Mouse (Mus musculus): ENCODE measurements around the gene Exosc5. TPM values are rescaled to one million over a fixed set of nuclear protein-coding genes. Genes with fewer than 3 reads are reported as not detected.
A peak's percentile ranks its signal among the peaks of the same experiment; 100 is the strongest.

Exosc5 gene
- total and polyA plus RNA-seq, 3 experiments: 42.5 to 121 (median 44.0) TPM

DNA sequence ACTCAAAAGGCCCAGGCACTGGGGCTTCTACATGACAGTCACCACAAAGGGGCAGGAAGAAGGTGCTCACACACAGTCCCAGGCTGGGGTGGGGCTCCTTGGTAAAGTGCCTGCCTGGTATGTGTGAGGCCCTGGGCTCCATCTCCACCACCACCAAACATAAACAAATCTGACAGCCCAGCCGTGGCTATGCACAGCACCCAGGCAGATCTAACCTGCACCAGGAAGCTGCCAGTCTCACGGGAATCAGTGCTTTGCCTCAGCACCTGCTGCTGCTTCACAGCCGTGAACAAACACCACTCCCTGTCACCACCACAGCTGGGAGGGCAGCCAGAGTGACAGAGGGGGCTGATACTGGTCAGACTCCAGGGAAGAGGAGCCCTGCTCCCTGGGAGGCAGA, 22.6 kb upstream of the Exosc5 start:
- DNase-seq: no peak

DNA sequence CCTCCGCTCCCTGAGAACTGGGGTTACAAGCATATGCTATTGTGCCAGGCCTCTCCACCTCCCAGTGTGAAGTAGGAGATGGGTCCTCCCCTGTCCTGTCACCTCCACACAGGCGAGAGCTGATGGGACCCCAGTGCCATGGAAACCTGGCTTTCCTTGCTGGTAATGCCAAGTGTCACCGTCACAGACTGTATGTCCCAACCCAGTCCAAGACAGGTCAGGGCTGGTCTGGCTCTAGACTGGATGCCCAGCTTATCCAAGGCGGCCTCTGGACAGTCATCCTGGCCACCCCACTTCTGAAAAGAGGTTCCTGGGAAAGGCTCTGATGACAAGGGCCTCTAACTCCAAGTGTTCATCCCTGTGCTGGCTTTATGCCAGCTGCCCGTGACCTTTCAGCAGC, 21.9 kb upstream of the Exosc5 start:
- no peak for DNase-seq

DNA sequence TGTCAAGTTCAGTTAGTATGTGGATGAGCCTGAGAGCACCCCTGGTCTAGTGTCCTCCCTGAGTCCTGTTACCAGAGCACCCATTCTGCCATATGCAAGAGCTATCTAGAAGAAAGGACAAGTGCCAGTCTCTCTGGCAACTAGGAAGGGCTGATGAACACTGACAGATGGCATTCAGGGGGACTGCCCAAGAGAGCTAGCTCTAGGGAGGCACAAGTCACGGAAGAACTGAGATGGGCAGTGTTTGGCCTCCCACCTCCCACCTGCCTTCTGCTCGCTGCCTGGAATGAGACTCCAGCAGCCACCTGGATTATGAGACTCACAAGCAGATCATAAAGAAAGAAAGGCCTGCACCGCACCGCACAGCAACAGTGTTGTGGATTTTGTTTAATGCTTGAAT, 19.2 kb upstream of the Exosc5 start:
- DNase-seq: no peak

DNA sequence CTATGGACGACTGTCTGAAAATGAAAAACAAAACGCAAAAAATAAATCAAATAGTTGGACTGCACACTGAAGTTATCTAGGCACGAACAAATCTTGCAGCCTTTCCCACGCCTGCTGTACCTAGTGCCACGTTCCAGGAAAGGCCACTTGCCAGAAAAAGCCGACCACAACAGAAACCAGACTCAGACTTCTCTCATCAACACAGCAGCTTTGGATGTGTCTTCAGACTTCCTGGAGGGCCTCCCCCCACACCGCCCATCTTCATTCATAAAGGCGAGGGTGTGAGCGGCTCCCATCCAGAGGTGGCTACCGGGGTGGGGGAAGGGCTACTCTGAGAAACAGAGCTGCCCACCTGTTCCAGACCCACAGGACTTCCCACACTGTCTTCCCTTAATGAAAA, 14.8 kb upstream of the Exosc5 start:
- DNase-seq: no peak

DNA sequence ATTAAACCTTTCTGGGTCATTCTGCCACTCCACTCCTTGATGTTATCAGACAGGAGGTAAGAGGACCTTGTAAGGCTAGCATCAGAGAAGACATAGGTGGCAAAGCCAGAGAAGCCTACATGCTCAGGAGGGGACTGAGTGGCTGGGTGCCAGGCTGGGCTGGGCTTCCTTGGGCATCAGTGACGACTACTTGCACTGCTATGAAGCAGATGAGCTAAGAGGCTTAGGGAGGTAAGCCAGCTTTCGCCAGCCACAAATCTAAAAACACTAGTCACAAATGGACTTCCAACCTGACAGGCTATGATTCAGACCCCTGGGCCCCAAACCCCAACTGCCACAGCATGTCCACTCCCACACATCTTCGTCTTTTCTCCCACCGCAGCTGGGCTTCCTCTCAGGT, 14.3 kb upstream of the Exosc5 start:
- no peak for DNase-seq

DNA sequence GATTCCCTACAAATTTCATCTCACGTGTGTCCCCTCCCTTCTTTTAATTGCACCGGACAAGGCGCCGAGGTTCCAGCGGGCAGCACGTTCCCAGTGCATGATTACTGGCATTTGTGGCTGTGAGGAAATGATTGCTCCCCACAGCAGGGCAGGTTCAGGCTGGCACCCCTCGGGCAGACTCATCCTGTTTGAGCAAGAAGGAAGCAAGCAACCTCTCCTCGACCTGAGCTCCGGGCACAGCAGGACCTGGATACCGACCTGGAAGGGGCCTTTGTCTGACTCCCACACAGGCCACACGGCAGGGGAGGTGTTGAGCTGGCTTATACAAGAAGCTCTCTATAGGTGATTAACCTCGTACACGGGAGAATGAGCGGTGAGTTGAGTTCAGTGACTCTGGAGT, 13.9 kb upstream of the Exosc5 start:
- no peak for DNase-seq

DNA sequence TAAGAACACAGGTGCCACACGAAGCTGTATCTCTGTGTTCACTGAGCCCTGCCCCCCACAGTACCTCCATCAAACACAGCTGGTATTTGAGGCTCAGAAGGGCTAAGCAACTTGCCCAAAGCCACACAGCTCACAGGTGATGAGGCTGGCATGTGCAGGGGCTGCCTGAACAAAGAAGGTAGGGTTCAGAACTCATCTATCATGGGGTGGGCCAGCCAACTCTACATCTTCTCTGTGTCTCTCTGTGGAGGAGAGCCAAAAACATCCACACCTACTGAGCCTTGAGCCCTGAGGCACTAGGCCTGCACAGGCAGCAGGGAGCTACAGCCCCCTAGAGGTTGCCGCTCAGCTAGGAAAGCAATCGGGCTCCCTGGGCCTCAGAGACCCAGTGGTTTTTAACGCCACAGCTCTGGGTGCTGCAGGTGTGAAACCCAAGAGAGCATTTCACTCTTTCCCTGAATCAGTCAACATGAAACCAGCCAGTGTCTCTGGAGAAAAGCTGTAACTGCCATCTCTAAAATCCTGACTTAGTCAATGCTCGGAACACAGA, 11.3 kb upstream of the Exosc5 start:
- DNase-seq: no peak

DNA sequence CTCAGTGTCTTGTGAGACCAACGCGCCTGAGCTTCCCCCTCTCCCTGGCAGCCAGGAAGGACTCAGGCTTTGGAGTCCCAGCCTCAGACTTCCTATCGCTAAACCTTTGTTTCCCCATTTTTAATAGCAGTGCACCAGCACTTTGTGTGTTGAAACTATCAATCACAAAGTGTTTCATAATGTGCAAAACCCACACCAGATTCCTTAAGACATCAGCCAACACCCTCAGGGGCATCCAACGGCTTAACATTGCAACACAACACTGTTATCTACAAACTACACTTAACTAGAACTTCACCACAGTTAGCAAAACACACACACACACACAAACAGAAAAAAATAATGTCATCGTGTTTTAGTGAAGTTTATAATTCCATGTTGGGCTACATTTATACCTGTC, 9.1 kb upstream of the Exosc5 start:
- DNase-seq: no peak

DNA sequence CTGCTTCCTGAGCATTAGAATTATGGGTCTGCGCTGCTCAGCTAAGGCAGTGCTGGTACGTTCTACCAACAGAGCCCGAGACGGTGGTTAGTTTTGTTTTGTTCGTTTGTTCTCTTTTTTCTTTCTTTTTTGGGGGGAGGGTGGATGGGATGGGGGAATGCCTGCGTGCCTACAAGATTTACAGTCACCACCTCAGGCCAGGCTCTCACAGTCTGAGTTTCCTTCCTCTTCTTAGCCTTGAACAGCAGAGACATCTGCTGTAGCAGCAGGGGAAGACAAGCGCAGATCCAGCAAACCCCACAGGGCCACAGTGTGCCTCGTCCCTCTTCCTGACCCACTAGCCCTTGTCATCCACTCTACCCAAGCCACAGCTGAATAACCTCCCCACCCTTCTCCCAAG, 7.7 kb upstream of the Exosc5 start:
- no peak for DNase-seq

DNA sequence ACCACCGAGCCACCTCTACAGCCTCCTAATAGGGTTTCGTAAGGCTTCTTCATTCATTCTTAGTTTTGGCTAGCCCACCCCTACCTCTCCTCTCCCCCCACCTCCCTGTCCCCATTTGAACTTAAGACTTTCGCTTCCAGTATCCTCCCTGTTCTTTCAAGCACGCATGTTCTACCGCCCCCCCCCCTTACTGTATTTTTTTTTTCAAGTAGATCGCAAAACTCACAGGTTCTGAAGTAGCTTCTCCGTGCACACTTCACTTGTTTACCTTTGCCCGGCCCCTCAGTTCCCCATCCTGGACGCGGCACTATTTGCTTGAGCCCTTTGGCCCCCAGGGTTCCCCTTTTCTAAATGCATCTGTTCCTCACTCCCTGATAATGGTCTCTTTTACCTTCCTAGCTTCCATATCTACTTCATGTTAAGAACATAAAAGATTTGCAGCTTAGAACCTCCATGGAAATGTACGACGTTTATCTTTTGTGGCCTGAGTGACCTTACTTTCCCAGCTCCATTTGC, 6.7 kb upstream of the Exosc5 start:
- no peak for DNase-seq

DNA sequence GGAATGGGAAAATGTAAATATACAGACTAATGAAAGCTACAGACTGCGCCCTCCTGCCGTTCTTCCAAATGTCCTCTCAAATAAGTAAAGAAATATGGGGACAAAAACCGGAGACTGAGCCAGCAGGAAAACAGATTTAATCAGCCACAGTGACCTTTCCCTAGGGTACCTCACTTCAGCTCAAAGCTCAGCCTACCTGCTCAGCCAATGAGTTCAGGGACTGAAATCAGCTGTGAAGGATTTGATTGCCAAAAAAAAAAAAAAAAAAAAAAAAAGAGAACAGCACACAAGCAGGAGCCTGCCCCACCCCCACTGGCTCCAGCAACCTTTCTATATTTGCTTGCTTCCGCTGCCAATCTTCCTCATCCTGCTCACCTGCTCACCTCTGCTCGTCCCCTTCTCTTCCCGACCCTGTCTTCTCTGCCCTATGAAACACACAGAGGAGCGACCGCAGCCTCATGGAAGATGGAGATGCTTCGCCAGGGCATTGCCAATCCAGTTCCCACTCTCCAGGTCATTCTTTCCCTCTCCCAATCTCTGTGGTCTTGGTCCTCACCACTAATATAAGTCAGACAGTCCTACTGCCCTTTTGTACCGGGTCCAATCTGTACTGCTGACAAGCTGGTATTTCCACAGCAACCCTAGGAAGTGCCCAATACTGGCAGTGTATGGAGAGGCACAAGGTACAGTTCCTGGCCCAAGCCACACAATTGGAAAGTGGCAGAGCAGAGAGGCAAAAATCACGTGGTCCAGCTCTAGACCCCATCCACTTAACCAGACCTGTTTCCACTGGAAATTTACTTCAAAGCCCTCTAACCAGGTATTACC, 3.1 kb upstream of the Exosc5 start:
- DNase-seq: peak; percentile 21

DNA sequence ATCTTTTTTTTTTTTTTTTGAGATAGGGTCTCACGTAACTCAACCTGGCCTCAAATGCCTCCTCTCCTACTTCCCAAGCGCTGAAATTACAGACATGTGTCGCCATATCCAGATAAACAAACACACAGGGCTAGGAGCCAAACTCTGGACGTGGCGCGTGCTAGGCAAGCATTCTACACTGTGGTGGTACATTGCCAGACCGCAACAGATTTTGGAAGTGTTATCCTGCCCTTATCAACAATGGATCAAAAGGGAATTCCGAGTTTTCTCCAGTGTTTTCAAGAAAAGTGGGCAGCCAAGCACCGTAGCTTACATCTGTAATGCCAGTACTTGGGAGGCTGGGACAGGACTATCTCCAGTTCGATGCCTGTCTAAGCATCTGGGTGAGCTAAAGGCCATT, 1.2 kb upstream of the Exosc5 start:
- peak; percentile 49 for DNase-seq

DNA sequence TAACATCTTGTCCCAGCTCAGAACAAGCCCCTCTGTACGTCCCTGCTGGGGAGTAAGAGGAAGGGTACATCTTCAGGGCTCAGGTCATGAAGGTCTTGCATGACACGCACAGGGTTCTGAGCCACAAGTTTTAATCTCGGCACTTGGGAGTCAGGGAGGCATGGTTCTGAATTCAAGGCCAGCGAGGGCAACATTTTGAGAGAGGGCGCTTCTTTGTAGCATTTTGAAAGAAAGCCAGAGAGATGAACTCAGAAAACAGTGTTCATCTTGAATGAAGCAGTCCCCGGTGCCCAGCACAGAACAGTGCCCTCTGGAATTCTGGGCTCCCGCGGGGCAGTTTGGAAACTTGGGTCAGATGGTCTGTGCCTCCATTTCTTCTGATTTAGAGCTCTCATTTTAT, 7.4 kb downstream of the Exosc5 start:
- no peak for DNase-seq

DNA sequence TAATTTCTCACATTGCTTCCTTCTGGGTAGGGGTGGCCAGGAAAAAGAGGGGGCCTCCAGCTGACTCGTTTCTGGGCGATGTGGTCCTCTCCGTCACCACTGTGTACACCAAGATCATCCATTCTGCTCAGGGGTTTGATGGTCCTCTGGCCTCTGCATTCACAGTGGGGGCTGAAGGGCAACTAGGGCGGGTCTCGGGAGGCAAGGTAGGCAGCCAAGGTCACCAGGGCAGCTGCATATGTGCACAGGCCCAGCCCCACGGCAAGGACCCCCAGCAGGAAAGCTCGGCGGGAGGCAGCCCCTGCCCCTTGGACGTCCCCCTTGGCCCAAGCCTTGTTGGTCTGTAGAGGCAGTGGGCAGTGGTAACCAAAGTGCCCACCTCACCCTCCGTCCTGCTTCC, 10.2 kb downstream of the Exosc5 start:
- DNase-seq: no peak

DNA sequence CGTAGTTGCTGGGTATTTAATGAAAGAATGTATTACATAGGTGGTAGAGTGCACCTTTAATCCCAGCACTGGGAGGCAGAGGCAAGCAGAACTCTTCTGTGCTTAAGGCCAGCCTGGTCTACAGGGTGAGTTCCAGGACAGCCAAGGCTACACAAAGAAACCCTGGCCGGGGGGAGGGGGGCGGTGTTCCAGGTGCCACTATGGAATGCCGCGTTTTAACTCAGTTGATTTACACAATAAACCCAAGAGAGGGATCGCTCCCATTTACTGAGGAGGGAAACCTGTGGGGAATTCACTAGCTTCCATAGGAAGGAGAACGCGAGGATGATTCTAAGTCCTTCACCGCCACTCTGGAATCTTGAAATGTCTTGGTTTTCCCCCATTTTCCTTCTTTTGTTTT, 10.7 kb downstream of the Exosc5 start:
- no peak for DNase-seq

DNA sequence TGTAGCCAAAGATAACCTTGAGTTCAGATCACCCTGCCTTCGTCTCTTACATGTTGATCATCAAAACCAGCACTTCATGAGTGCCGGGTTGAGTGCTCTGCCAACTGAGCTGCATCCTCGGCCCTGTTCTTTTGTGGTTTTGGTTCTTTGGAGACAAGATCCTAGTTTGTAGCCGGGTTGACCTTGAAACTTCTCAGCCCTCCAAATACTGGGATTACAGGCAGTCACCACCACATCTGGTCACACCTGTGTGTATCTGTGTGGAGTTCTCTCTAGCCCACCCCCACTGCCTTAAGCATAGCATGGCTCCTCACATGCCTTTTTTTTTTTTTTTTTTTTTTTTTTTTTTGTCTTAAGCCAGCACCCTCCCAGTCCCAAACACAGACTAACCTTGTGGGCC, 11.1 kb downstream of the Exosc5 start:
- DNase-seq: no peak

DNA sequence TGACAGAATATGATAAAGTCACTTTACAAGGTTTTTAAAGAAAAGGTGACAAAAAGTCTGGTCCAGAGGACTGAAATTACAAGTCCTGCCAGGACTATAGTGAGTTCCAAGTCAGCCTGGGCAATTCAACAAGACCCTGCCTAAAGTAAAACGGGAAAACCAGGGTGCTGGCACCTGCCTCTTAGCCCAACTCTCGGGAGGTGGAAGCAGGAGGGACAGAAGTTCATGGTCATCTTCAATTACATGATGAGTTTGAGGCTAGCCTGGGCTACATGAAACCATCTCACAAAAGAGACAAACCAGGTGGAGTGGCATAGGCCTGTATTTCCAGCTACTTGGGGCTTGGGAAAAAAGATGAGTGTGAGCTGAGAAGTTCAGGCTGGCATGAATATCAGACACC, 12.7 kb downstream of the Exosc5 start:
- DNase-seq: no peak

DNA sequence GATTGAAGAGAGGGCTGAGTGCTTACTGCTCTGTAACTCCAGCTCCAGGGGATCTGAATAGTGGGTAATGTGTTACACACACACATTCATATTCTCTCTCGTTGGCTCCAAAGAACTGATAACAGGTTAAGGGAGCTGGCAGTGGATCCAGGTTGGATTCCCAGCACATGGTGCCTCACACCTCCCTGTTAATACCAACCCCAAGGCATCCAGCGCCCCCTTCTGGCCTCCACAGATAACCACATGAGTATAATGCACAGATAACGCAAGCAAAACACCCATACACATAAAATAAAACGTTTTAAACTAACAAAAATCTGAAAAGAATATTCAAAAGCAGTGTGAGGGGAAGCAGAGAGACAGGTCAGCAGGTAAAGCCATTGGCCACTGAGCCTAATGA, 13.5 kb downstream of the Exosc5 start:
- DNase-seq: no peak

DNA sequence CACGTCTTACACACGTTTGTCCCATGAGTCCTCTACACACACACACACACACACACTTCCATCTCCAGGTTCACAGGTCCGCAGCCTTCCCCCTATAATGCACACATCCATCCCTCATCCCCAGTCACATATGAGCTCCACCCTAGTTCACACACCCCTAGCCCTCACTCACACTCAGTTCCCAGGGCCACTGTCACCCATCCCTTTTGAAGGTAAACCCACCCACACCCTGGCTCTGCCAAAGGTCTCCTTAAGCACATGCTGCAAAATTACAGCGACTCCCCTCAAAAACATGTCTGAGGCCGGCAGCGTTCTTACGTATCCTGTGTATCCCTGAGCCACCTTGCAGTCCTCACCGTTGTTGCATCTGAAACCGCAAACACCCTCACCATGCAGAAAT, 15.3 kb downstream of the Exosc5 start:
- DNase-seq: no peak

DNA sequence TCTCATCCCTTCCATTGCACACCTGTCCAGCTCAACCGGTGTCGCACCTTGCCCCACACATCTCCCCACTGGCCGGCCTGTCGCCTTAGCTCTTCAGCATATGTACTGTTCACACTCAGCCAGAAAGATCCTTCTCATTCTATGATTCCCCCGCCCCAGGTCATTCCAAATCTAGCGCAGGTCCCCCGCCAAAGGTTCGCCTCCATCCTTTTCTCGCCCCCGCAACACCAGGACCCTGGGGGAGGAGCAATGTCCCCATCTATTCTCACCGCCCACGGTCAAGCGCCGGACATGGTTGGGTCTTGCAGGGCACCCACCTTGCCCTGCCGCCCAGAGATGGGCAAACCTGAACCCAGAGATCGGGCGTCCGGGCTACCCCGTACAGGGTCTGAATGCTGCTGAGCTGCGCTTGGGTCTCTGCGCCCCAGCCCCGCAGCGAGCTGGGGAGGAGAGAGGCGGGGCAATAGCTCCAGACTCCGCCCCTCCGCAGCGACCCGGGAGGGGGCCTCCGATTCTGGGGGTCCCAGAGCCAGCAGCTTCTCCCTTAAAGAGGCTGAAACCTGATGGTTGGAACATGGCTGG, 15.8 kb downstream of the Exosc5 start, which contains the start of gene Tmem91:
Gene Tmem91, minus strand, starts transcription at position 448 of the 582 bp plus-strand sequence.
- no peak for DNase-seq

DNA sequence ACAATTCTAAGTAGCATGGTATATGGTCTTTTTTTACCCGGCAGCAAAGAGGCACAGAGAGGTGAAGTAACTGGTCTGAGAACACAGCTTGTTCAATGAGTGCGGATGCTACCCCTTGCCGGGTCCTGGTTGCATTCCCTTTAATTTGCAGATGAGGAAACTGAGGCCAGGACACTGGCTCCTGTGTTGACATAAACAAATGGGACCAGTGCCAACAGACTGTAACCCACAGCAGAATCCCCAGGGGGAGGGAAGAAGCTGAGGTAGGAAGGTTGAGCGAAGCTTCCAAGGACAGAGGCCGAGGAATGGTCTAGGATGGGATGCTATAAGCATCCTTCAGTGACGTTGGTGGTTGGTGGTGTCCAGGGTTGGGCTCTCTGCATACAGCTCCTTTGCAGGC, 16.4 kb downstream of the Exosc5 start:
- no peak for DNase-seq

DNA sequence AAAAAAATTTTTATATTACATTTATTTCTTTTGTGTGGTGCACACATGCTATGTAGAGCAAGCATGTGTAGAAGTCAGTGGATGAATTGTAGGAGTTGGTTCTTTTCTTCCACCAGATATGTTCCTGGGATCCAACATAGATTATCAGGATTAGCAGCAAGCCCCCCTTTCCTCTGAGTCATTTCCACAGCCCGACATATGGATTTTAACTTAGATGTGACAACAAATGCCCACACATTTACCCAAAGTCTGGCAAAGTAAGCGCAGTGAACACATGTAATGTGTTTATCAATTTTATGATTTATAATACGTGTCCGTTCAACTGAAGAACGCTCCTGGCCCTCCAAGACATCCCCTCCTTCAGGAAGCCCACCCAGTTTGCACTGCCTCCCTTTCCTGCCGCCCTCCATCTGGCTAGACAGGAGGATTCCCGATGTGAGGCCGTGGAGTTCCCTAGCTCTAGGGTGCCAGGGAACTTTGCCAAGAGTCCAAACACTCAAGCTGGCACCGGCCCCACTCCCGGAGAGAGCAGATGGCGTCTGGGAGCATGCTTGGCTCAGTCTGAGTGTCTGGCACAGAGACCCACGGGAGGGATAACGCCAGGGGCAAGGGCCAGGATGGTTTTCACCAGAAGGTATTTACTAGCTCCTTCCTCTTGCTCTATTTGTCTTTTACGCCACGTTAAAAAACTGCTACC, 17.3 kb downstream of the Exosc5 start:
- DNase-seq: peak; percentile 82

DNA sequence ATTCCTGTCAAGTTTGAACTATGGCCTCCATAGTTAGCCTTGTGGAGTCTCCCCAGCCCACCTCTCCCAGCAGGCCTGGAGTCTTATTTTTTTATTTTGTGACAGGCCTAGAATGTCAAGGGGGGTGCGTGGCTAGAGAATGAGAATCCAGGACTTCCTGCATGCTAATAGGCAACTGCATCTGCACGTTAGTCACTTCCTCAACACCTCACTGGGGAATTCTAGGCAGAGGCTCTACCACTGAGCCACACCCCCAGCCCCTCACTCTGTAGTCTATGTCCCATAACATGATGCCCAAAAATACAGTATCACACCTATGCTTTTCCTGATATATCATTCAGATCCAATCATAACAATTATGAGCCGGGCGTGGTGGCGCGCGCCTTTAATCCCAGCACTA, 18.0 kb downstream of the Exosc5 start:
- DNase-seq: no peak
